Mouse (Mus musculus) gastrocnemius, postnatal 14 days (tissue): ENCODE data around the gene Gm2663. TPM values are rescaled to one million over a fixed set of nuclear protein-coding genes. Genes with fewer than 3 reads are reported as not detected.

Experiments
- total RNA-seq, 2 experiments: library from RNA; stranded (reverse); gene quantifications; 2 replicates each; pipeline ENCODE4 v1.2.3; 2021

Gene Gm2663
- total RNA-seq, 2 experiments from 2014 or later = not detected

Other genes with a start within 250 kb of the Gm2663 start
- gene Moxd2, start 112.0 kb downstream of the Gm2663 start, total RNA-seq = not detected
- gene Prss58, start 99.1 kb downstream of the Gm2663 start, total RNA-seq = not detected
- gene 1700074P13Rik, start 58.9 kb downstream of the Gm2663 start, total RNA-seq = not detected
- not detected for gene Gm4744, start 47.6 kb downstream of the Gm2663 start, total RNA-seq
- gene 1810009J06Rik, start 34.7 kb downstream of the Gm2663 start, total RNA-seq = not detected
- gene 2210010C04Rik, start 36.0 kb upstream of the Gm2663 start, total RNA-seq = not detected